Mouse (Mus musculus) c-Kit-positive CD71-positive TER-119-positive erythroid progenitor cells, embryonic 14.5 days (primary cell): ENCODE results near the gene Zmat5.

Experiments used
- DNase-seq: peaks from one replicate; pipeline ENCODE4 v3.0.0-alpha.2; 2013; ENCODE audit warnings: low spot score

The Zmat5 gene

GRCm38 (mm10) chr11:4737682-4738081, 33.2 kb downstream of the Zmat5 start:
- DNase-seq: no peak

- DNase-seq: no peak
Observed at GRCm38 (mm10) chr11:4738719-4739118, 34.2 kb downstream of the Zmat5 start.

GRCm38 (mm10) chr11:4740785-4741184, 36.3 kb downstream of the Zmat5 start:
- no peak for DNase-seq

- DNase-seq: no peak
Observed at GRCm38 (mm10) chr11:4744691-4745090, 40.2 kb downstream of the Zmat5 start.

GRCm38 (mm10) chr11:4745969-4746368, 41.5 kb downstream of the Zmat5 start:
- no peak for DNase-seq

GRCm38 (mm10) chr11:4746733-4747132, 42.3 kb downstream of the Zmat5 start, which contains the start of gene Cabp7:
TSS of gene Cabp7 (minus strand) at chr11:4746778.
- DNase-seq: no peak

- DNase-seq: no peak
Observed at GRCm38 (mm10) chr11:4747285-4747684, 42.8 kb downstream of the Zmat5 start.

- peak; percentile 34 for DNase-seq
Observed at GRCm38 (mm10) chr11:4750263-4750662, 45.8 kb downstream of the Zmat5 start.

GRCm38 (mm10) chr11:4752836-4753235, 48.4 kb downstream of the Zmat5 start:
- no peak for DNase-seq

GRCm38 (mm10) chr11:4754036-4754435, 49.6 kb downstream of the Zmat5 start:
- DNase-seq: peak; percentile 16

- no peak for DNase-seq
Observed at GRCm38 (mm10) chr11:4754867-4755266, 50.4 kb downstream of the Zmat5 start.

- no peak for DNase-seq
Observed at GRCm38 (mm10) chr11:4756460-4756859, 52.0 kb downstream of the Zmat5 start.

- DNase-seq: no peak
Observed at GRCm38 (mm10) chr11:4756984-4757788, 52.7 kb downstream of the Zmat5 start.

GRCm38 (mm10) chr11:4757789-4758158, 53.3 kb downstream of the Zmat5 start:
- DNase-seq: no peak

- DNase-seq: no peak
Observed at GRCm38 (mm10) chr11:4760438-4760837, 56.0 kb downstream of the Zmat5 start.

GRCm38 (mm10) chr11:4761991-4762390, 57.5 kb downstream of the Zmat5 start:
- DNase-seq: no peak

- DNase-seq: no peak
Observed at GRCm38 (mm10) chr11:4762511-4762910, 58.0 kb downstream of the Zmat5 start.

- DNase-seq: no peak
Observed at GRCm38 (mm10) chr11:4763631-4764030, 59.2 kb downstream of the Zmat5 start.

- no peak for DNase-seq
Observed at GRCm38 (mm10) chr11:4764476-4764875, 60.0 kb downstream of the Zmat5 start.

- no peak for DNase-seq
Observed at GRCm38 (mm10) chr11:4768399-4768798, 63.9 kb downstream of the Zmat5 start.

- DNase-seq: no peak
Observed at GRCm38 (mm10) chr11:4769293-4769692, 64.8 kb downstream of the Zmat5 start.

GRCm38 (mm10) chr11:4769881-4770280, 65.4 kb downstream of the Zmat5 start:
- DNase-seq: no peak

GRCm38 (mm10) chr11:4771756-4772155, 67.3 kb downstream of the Zmat5 start:
- no peak for DNase-seq

GRCm38 (mm10) chr11:4772925-4773324, 68.4 kb downstream of the Zmat5 start:
- DNase-seq: peak; percentile 60
